Mouse (Mus musculus) gastrocnemius, postnatal 14 days (tissue): ENCODE data around the gene Slc28a1. TPM values are rescaled to one million over a fixed set of nuclear protein-coding genes. Genes with fewer than 3 reads are reported as not detected.
A peak's percentile ranks its signal among the peaks of the same experiment; 100 is the strongest.
"Not testable (repeated sequence)": the region's sequence is repeated elsewhere in the genome, so short reads cannot be mapped to it uniquely, and the experiment has no call there.

Experiments
- DNase-seq: peaks from one replicate; pipeline ENCODE4 v3.0.0; 2021; ENCODE audit warnings: mixed read lengths
- intact Hi-C: fragments of 180-260 bp; cut with DNase I; formaldehyde crosslinking; loops from one replicate; pipeline ENCODE4 v1.15.1; 2025; ENCODE audit warnings: low total_unique reads
- total RNA-seq, 2 experiments: library from RNA; stranded (reverse); gene quantifications; 2 replicates each; pipeline ENCODE4 v1.2.3; 2021

The Slc28a1 gene
- total RNA-seq, 2 experiments from 2014 or later, result 0.43 to 0.66 TPM

GRCm38 (mm10) chr7:81122808-81123207 lies 8.2 kb downstream of the Slc28a1 start:
- intact Hi-C loops, result no loop called here
- DNase-seq, result no peak

- intact Hi-C loops, result no loop called here
- DNase-seq, result no peak
These were observed 9.0 kb downstream of the Slc28a1 start for GRCm38 (mm10) chr7:81123553-81123952.

GRCm38 (mm10) chr7:81124773-81125172 lies 10.2 kb downstream of the Slc28a1 start:
- intact Hi-C loops, result no loop called here
- DNase-seq, result peak; percentile 84

- intact Hi-C loops, result no loop called here
- no peak for DNase-seq
These were observed 10.9 kb downstream of the Slc28a1 start for GRCm38 (mm10) chr7:81125215-81126175.

DNA sequence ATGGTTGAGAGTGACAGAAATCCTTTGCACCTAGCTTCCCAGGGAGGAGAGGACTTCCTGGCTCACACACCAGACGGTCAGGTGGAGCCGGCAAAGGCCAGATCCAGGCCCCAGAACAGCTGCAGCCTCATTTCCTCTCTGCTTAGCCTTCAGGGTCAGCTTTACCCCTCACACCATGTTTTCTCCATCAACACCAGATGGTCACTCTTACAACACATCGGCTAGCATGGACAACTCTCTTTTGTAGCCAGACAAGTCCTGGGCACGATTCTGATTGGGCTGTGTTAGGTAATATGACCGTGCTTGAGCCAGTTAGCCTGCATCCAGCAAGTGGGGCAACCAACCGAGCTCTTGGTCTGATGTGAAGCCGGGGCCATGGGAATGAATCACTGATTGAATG lies 17.3 kb downstream of the Slc28a1 start:
- intact Hi-C loops, result no loop called here
- DNase-seq, result peak; percentile 37

DNA sequence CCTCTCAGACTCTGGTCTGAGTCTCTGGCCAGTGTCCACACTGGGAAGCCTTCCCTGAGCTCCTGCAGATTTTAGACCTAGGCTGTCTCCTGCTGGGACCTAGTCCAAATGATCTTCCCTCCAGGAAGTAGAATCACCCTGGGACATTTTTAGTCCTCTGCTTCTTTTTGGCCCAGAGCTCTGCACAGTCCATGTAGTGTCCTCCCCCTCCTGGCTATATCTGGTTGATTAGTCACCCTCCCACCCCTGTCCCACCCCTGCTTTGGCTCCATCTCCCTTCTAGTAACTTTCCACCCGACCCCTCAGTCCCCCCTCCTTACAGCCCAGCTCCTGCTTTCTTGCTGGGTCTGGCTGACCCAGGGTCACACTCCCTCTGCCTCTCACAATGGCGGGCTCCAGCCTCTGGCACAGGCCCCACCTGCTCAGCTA lies 18.3 kb downstream of the Slc28a1 start:
- peak; percentile 66 for DNase-seq
- intact Hi-C loops, result no loop called here

- intact Hi-C loops, result no loop called here
- DNase-seq, result no peak
These were observed 18.8 kb downstream of the Slc28a1 start for GRCm38 (mm10) chr7:81133416-81133815.

GRCm38 (mm10) chr7:81133941-81134340 lies 19.3 kb downstream of the Slc28a1 start:
- intact Hi-C loops, result no loop called here
- no peak for DNase-seq

DNA sequence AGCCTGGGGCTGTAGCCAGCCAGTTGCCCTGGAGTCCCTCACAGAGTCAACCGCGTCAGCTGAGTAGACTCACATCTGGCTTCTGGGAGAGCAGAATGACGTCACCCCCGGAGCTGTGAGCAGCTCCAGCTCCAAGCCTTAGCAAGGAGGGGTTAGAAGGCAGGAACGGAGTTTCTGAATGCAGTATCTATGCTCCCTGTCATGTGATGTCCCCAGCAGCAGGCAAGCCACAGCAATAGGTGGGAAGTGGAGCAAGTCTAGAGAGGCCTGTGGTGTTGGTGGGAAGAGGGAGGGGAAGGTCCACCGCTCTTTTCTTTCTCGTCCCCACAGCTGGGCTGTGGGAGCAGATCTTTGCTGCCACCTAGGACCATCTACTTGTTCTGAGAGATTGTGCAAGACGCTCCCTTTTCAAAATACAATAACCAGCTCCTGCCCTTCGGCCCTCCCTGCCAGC lies 20.0 kb downstream of the Slc28a1 start:
- peak; percentile 82 for DNase-seq
- intact Hi-C loops, result no loop called here

GRCm38 (mm10) chr7:81137292-81137691 lies 22.7 kb downstream of the Slc28a1 start:
- DNase-seq, result no peak
- intact Hi-C loops, result no loop called here

GRCm38 (mm10) chr7:81139100-81139499 lies 24.5 kb downstream of the Slc28a1 start:
- peak; percentile 47 for DNase-seq
- intact Hi-C loops, result no loop called here

- no peak for DNase-seq
- intact Hi-C loops, result no loop called here
These were observed 25.2 kb downstream of the Slc28a1 start for GRCm38 (mm10) chr7:81139671-81140404.

DNA sequence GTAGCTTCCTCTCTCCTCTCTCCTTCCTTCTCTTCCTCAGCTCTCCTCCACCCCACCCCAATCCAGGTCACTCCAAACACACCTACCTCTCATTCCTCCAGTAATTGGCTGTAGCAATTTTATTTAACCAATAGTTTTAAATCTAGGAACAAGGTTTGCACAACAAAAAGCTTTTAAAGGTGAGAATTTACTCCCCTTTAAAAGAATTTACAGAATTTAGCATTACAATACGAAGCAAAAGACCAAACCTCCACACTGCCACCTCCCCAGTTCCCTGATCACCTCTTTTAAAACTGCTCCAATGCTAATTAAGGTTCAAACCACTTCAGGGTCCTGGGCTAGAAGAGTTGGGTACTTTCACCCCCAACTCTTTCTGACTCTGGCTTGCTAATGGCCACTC lies 26.9 kb downstream of the Slc28a1 start:
- intact Hi-C loops, result no loop called here
- no peak for DNase-seq

DNA sequence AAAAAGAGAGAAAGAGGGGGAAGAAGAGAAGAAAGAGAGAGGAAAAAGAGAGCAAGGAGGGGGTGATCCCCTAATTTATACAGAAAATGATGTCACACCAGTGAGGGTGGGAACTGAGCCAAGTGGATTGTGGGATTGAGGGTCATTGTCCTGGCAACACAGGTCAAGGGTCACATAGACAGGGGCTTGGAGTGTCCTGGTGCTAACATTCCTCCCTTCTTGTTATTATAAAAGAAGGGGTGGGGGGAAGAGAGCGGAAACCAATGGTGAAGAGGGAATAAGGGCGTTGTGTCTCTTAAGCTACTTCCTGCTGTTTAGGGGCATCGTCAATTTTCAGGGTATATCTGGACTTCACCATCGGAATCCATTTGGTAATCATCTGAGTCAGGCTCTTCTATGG lies 28.5 kb downstream of the Slc28a1 start:
- intact Hi-C loops, DNase-seq: not testable (repeated sequence)

GRCm38 (mm10) chr7:81149759-81150158 lies 35.2 kb downstream of the Slc28a1 start:
- intact Hi-C loops, result no loop called here
- DNase-seq, result no peak

GRCm38 (mm10) chr7:81151216-81151615 lies 36.6 kb downstream of the Slc28a1 start:
- intact Hi-C loops, result no loop called here
- DNase-seq, result no peak

DNA sequence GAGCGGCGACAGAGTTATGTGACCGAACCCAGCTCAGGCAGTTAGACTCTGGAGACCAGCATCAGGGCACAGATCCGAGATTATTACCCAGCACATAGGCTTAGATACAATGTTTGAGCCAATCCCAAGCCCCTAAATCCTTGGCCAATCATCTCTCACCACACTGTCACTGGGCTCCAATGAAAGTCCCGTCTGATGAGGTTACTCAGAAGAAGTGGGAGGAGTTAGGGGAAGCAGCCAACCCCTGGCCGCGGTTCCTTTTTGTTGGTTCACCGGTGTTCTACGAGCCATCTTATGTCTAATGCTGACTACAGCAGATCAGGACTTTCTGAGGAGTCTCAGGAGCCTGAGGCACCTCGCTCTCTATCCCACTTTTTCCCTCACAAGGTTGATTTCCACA lies 37.7 kb downstream of the Slc28a1 start:
- intact Hi-C loops, result no loop called here
- DNase-seq, result no peak

GRCm38 (mm10) chr7:81152826-81153225 lies 38.2 kb downstream of the Slc28a1 start:
- intact Hi-C loops, result no loop called here
- no peak for DNase-seq

- DNase-seq, result no peak
- intact Hi-C loops, result no loop called here
These were observed 38.7 kb downstream of the Slc28a1 start for GRCm38 (mm10) chr7:81153327-81153726.

- intact Hi-C loops, DNase-seq: not testable (repeated sequence)
These were observed 39.6 kb downstream of the Slc28a1 start for GRCm38 (mm10) chr7:81154244-81154643.
